Mouse (Mus musculus): ENCODE measurements around the gene Etnk2.

DNA sequence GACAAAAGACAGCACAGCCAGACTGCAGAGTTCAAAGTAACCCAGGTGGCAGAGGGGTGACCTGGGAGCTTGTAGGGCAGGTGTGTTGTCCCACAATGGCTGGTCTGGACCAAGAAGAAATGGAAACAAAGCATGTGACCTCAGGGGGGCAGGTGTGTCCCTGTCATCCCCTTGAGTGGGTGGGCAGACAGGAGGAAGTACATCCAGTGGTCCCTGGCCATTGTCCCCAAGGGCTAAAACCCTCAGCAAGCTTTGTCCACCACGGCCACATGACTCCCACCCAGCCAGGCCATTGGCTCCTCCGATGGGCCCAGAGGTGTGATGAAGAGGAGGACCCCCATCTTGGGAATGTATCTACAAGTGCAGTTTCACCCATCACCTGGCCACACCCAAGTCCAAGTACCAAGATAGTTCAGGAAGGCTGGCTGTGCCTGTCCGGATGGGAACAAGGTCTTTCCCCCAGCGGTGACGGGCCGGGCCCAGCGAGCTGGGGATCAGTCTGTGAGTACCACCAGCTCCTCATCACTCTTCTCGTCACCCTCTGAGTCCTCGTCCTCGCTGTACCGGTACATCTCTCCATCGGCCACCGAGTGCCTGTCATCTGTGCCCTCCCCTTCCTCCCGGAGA, 19.9 kb downstream of the Etnk2 start:
- TF ChIP-seq CTCF (conservative IDR thresholded peaks at IDR 0.05; ENCODE audit: low read length) (no peak), NANOG (IDR thresholded peaks at IDR 0.05; ENCODE audit: borderline replicate concordance, low read length) (no peak)

Data from E14TG2a.4 (cell line).